27 mouse cellular contexts compared by ENCODE assay signal in genomic region chr11:116598193-116598592, GRCm38 (mm10). TPM values are rescaled to one million over a fixed set of nuclear protein-coding genes. Genes with fewer than 3 reads are reported as not detected.
"Had no signal": no experiment of that assay in that cellular context is flagged by ENCODE, and none has a peak within 500 bp of the region (broad histone marks: within the 10 kb centered on the region; RNA-seq: fewer than 3 reads in every experiment).

No protein-coding gene starts in this region.

- H3K9ac ChIP-seq: kidney, embryonic 15.5 days; liver, embryonic 13.5 days; midbrain, embryonic 15.5 days; neural tube, embryonic 15.5 days had no signal

- H3K4me2 ChIP-seq: kidney, embryonic 15.5 days; liver, embryonic 13.5 days; midbrain, embryonic 11.5 days; midbrain, embryonic 15.5 days; neural tube, embryonic 15.5 days had no signal

- H3K36me3 ChIP-seq: midbrain, embryonic 15.5 days; neural tube, embryonic 15.5 days had no signal

- H3K27ac ChIP-seq: kidney, embryonic 15.5 days; liver, embryonic 13.5 days; midbrain, embryonic 15.5 days; neural tube, embryonic 15.5 days; stomach, postnatal 0 days had no signal

- H3K27me3 ChIP-seq: kidney, embryonic 15.5 days; liver, embryonic 13.5 days; midbrain, embryonic 15.5 days; neural tube, embryonic 15.5 days had no signal

- H3K4me3 ChIP-seq: kidney, embryonic 15.5 days; liver, embryonic 13.5 days; midbrain, embryonic 15.5 days; myocyte; neural tube, embryonic 15.5 days had no signal

- DNase-seq: kidney, adult 8-10 months; kidney, postnatal 10 days; kidney, postnatal 4 days; liver, embryonic 13.5 days; lung, adult 2 months; lung, postnatal 14 days; lung, postnatal 4 days; right cerebral cortex, adult 18-20 months; right cerebral cortex, postnatal 14 days; right cerebral cortex, postnatal 4 days; thymus, adult 2 months; thymus, postnatal 14 days; thymus, postnatal 4 days had no signal

- ATAC-seq: midbrain, embryonic 15.5 days had no signal

- H3K9me3 ChIP-seq: kidney, embryonic 15.5 days; liver, embryonic 13.5 days; midbrain, embryonic 15.5 days; neural tube, embryonic 15.5 days had no signal

- H3K4me1 ChIP-seq: kidney, embryonic 15.5 days; liver, embryonic 13.5 days had no signal

RNA-seq across cellular contexts. Expression of gene Aanat, which starts 12.0 kb away (rescaled TPM):
- total RNA-seq: liver, adult 2 months; megakaryocyte progenitor cell, adult 5-6 weeks; megakaryocyte-erythroid progenitor cell, adult 5-6 weeks; monocyte, adult 5-6 weeks had no signal
- polyA plus RNA-seq: kidney, embryonic 15.5 days; liver, adult 2 months; liver, embryonic 13.5 days; liver, embryonic 16.5 days; lung, adult 2 months; lung, embryonic 16.5 days; midbrain, embryonic 11.5 days; myocyte; neural tube, embryonic 11.5 days; stomach, embryonic 14.5 days; stomach, postnatal 0 days; thymus, adult 2 months had no signal

RNA-seq across cellular contexts. Expression of gene Prcd, which starts 55.1 kb away (rescaled TPM):
- total RNA-seq: liver, adult 2 months; monocyte, adult 5-6 weeks had no signal
- polyA plus RNA-seq: liver, adult 2 months had no signal

RNA-seq across cellular contexts. Expression of gene Cygb, which starts 55.9 kb away (rescaled TPM):
- total RNA-seq: megakaryocyte progenitor cell, adult 5-6 weeks; megakaryocyte-erythroid progenitor cell, adult 5-6 weeks; monocyte, adult 5-6 weeks had no signal
